Mouse (Mus musculus) left cerebral cortex, adult 2 months (tissue): ENCODE measurements around the gene Agbl4. TPM values are rescaled to one million over a fixed set of nuclear protein-coding genes. Genes with fewer than 3 reads are reported as not detected.

ENCODE experiments used
- DNase-seq, 2 experiments: peaks; one replicate each; pipeline ENCODE4 v3.0.0; 2021 to 2022; ENCODE audit warnings: low spot score in 2 of 2, mixed read lengths in 1 of 2; ENCODE audit errors: extremely low spot score in 1 of 2
- H3K27ac ChIP-seq: fragments of 200-600 bp; 2 replicates; pipeline ENCODE4 v1.8.1; 2022
- H3K4me3 ChIP-seq: fragments of 200-600 bp; 2 replicates; pipeline ENCODE4 v1.8.1; 2022
- CTCF ChIP-seq: fragments of 200-600 bp; IDR thresholded peaks from 2 replicates; pipeline ENCODE4 v1.8.1; 2022; ENCODE audit warnings: antibody characterized with exemption, mild to moderate bottlenecking, moderate library complexity
- intact Hi-C: fragments of 180-260 bp; cut with DNase I; formaldehyde crosslinking; loops from one replicate; pipeline ENCODE4 v1.15.1; 2025
- total RNA-seq, 2 experiments: library from RNA; stranded (reverse); gene quantifications; 2 replicates each; pipeline ENCODE4 v1.2.3; 2021

The Agbl4 gene
- total RNA-seq, 2 experiments from 2014 or later = 18.6 to 23.6 TPM

GRCm38 (mm10) chr4:110641417-110641816 is 244.0 kb downstream of the Agbl4 start:
- H3K27ac ChIP-seq = peak overlapping the region; percentile 28; the same call in 1 of the 2 replicates
- intact Hi-C loops = no loop called here
- H3K4me3 ChIP-seq = no peak overlapping the region
- TF ChIP-seq CTCF = no peak
- no peak for DNase-seq

GRCm38 (mm10) chr4:110662940-110663339 is 265.5 kb downstream of the Agbl4 start:
- no peak for TF ChIP-seq CTCF
- Histone ChIP-seq H3K4me3 (no peak overlapping the region), H3K27ac (no peak overlapping the region)
- intact Hi-C loops = no loop called here
- no peak for DNase-seq

GRCm38 (mm10) chr4:110674121-110674520 is 276.7 kb downstream of the Agbl4 start:
- Histone ChIP-seq H3K4me3 (no peak overlapping the region), H3K27ac (no peak overlapping the region)
- intact Hi-C loops = no loop called here
- TF ChIP-seq CTCF = no peak
- DNase-seq = no peak

GRCm38 (mm10) chr4:110735141-110735540 is 337.7 kb downstream of the Agbl4 start:
- Histone ChIP-seq H3K27ac (no peak overlapping the region), H3K4me3 (no peak overlapping the region)
- no peak for DNase-seq
- intact Hi-C loops = no loop called here
- TF ChIP-seq CTCF = no peak

- peak in 1 of 2 experiments; percentile 14 for DNase-seq
- intact Hi-C loops = loop anchor here (5.0 kb wide), 1 partner anchor 259 kb away; no protein-coding TSS in a partner anchor
- no peak for TF ChIP-seq CTCF
Observed at GRCm38 (mm10) chr4:110757941-110758340, 360.5 kb downstream of the Agbl4 start.

GRCm38 (mm10) chr4:110788596-110788995 is 391.1 kb downstream of the Agbl4 start:
- no peak for DNase-seq
- Histone ChIP-seq H3K27ac (no peak overlapping the region; the same call in 1 of the 2 replicates), H3K4me3 (no peak overlapping the region)
- TF ChIP-seq CTCF = no peak
- intact Hi-C loops = no loop called here

More at GRCm38 (mm10) chr4:110757941-110758340, 360.5 kb downstream of the Agbl4 start:
- Histone ChIP-seq H3K4me3 (no peak overlapping the region), H3K27ac (no peak overlapping the region)

- intact Hi-C loops = no loop called here
- no peak for TF ChIP-seq CTCF
- Histone ChIP-seq H3K27ac (no peak overlapping the region), H3K4me3 (no peak overlapping the region)
- peak; percentile 43 to 58 for DNase-seq
Observed at GRCm38 (mm10) chr4:110799902-110800301, 402.4 kb downstream of the Agbl4 start.

- DNase-seq = no peak
- intact Hi-C loops = no loop called here
- no peak for TF ChIP-seq CTCF
- Histone ChIP-seq H3K27ac (no peak overlapping the region), H3K4me3 (no peak overlapping the region)
Observed at GRCm38 (mm10) chr4:110810947-110811346, 413.5 kb downstream of the Agbl4 start.

- intact Hi-C loops = no loop called here
- Histone ChIP-seq H3K27ac (no peak overlapping the region), H3K4me3 (no peak overlapping the region)
- DNase-seq = no peak
- no peak for TF ChIP-seq CTCF
Observed at GRCm38 (mm10) chr4:110832776-110833175, 435.3 kb downstream of the Agbl4 start.

- no peak for DNase-seq
- TF ChIP-seq CTCF = no peak
- intact Hi-C loops = no loop called here
- Histone ChIP-seq H3K4me3 (no peak overlapping the region), H3K27ac (no peak overlapping the region)
Observed at GRCm38 (mm10) chr4:110879719-110880443, 482.4 kb downstream of the Agbl4 start.

GRCm38 (mm10) chr4:110916061-110916460 is 518.6 kb downstream of the Agbl4 start:
- intact Hi-C loops = loop anchor here (2.0 to 5.0 kb wide), 3 partner anchors 86 to 391 kb away; no protein-coding TSS in a partner anchor
- DNase-seq = peak; percentile 31 to 40
- no peak for TF ChIP-seq CTCF
- Histone ChIP-seq H3K27ac (peak overlapping the region; percentile 74), H3K4me3 (no peak overlapping the region)

GRCm38 (mm10) chr4:110916565-110916964 is 519.1 kb downstream of the Agbl4 start:
- H3K4me3 ChIP-seq = no peak overlapping the region
- intact Hi-C loops = loop anchor here (2.0 to 5.0 kb wide), 3 partner anchors 86 to 390 kb away; no protein-coding TSS in a partner anchor
- TF ChIP-seq CTCF = no peak
- peak overlapping the region; percentile 74 for H3K27ac ChIP-seq
- DNase-seq = peak; percentile 58 to 83

- Histone ChIP-seq H3K27ac (no peak overlapping the region; the same call in 1 of the 2 replicates), H3K4me3 (no peak overlapping the region)
- DNase-seq = no peak
- no peak for TF ChIP-seq CTCF
- intact Hi-C loops = loop anchor here (5.0 kb wide), 1 partner anchor 406 kb away; no protein-coding TSS in a partner anchor
Observed at GRCm38 (mm10) chr4:110921013-110921412, 523.6 kb downstream of the Agbl4 start.
